11 mouse cellular contexts compared by ENCODE assay signal in the genomic region with DNA sequence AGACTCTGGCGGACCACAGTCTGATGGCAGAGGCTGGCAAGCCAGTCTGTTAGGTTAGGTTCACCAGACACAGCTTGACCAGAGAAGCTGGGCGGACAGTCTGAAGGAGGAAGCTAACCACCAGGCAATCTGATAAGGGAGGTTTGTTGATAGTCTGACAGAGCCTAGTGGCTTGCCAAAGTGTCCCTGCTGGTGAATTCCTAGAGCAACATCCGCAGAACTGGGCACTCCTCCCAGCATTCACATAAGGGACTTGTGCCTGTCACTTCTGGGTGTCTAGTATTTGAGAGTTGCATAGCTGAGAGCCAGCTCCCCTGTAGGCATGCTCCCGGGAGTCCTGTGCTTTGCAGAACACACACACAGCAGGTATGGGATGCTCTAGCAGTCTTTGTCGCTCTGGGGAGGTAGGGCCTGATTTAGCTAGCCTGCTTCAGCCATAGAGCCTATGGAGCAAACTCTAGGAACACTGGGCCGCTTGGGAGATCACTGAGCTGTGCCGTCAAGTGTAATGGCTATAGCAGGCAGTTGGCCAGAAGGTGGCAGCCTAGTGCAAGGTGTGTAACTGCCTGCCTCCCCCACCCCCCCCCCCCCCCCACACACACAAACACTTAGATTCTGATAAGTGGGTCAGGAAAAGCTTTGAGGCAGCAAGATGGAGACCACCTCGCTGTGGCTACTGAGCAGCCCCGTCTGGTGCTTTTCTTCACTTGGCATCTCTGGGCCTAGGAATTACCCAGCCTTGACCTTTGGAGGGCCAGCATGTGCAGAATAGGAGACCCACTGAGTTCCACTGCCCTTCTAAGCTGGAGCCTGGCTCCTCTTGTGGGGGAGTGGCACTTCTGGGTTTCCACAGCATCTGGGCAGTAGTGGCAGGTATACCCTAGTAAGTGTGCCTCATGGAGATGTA. TPM values are rescaled to one million over a fixed set of nuclear protein-coding genes. Genes with fewer than 3 reads are reported as not detected.
A peak's percentile ranks its signal among the peaks of the same experiment; 100 is the strongest.
DNase-seq lines count a peak whose midpoint lies in the region; ATAC-seq and TF ChIP-seq lines count a peak whose summit lies in the region.
"Had no signal": no experiment of that assay in that cellular context is flagged by ENCODE, and none has a peak within 500 bp of the region (broad histone marks: within the 10 kb centered on the region; RNA-seq: fewer than 3 reads in every experiment).

No protein-coding gene starts in this region.

- peak; percentile 69 for TF ChIP-seq CTCF in kidney, adult 2 months (conservative IDR thresholded peaks at IDR 0.05; ENCODE audit: insufficient read depth, insufficient read length, low read depth, low read length)

- H3K4me1 ChIP-seq in kidney, adult 2 months (ENCODE audit: control insufficient read depth, insufficient read depth, low read length): peaks cover 10% of the 10 kb centered on the region; the same call in 1 of the 2 replicates

- intact Hi-C loops in left cerebral cortex, postnatal 14 days (cut with DNase I): no loop called here

- no peaks in the 10 kb centered on the region for H3K27me3 ChIP-seq in kidney, adult 2 months (replicated peaks; ENCODE audit: control insufficient read depth, insufficient read depth, low read length)
- H3K27me3 ChIP-seq: limb, embryonic 15.5 days; stomach, embryonic 15.5 days had no signal

- no peaks in the 10 kb centered on the region for H3K36me3 ChIP-seq in kidney, adult 2 months (ENCODE audit: control insufficient read depth, insufficient read depth, low read length)
- H3K36me3 ChIP-seq: limb, embryonic 15.5 days; stomach, embryonic 15.5 days had no signal

- no peak for ATAC-seq in CD4-positive, CD25-positive, alpha-beta regulatory T cell, adult 4 months

- peak overlapping the region; percentile 15 for H3K27ac ChIP-seq in kidney, adult 2 months (ENCODE audit: insufficient read depth, low read depth, low read length)
- H3K27ac ChIP-seq: limb, embryonic 15.5 days; stomach, embryonic 15.5 days had no signal

- TF ChIP-seq POLR2A in kidney, adult 2 months (IDR thresholded peaks at IDR 0.05; ENCODE audit: low read depth, low read length): no peak

- H3K4me3 ChIP-seq in kidney, adult 2 months (ENCODE audit: insufficient read depth, low read depth, low read length): peak overlapping the region; percentile 5
- H3K4me3 ChIP-seq: erythroblast, embryonic 14.5 days; limb, embryonic 15.5 days; stomach, embryonic 15.5 days had no signal

- peak; percentile 44 for DNase-seq in CD4-positive, CD25-positive, alpha-beta regulatory T cell, adult 2 months (ENCODE audit: low read depth, low spot score)
- DNase-seq in left cerebral cortex, postnatal 14 days (ENCODE audit: low spot score in 2 of 2): peak; percentile 60 to 66
- DNase-seq in left cerebral cortex, adult 8-10 months (ENCODE audit: low spot score in 2 of 2): no peak
- peak; percentile 71 to 86 for DNase-seq in cerebellum, postnatal 14 days
- peak; percentile 85 for DNase-seq in kidney, adult 2 months
- DNase-seq in lung, postnatal 10 days: peak; percentile 86
- peak; percentile 78 for DNase-seq in testis, postnatal 10 days (ENCODE audit: low spot score)

- WGBS in kidney, adult 2 months: 37% methylated on average over 9 of the region's 9 CpGs

RNA-seq across cellular contexts. Expression of gene Prr5, which starts 2.2 kb away (rescaled TPM):
- polyA plus RNA-seq in CD4-positive, CD25-positive, alpha-beta regulatory T cell, adult 4 months (2017; shearing (Covaris generic)): under 1 TPM in 1 of 2 experiments, not detected in 1; 0.56 TPM
- 10 to 100 TPM; 11.9 to 13.7 TPM for total RNA-seq in left cerebral cortex, postnatal 14 days (2021)
- total RNA-seq in left cerebral cortex, adult 8-10 months (2022): 10 to 100 TPM in 2 of 4 experiments, 1 to 10 TPM in 2; 9.1 to 13.9 (median 10.2) TPM
- polyA plus RNA-seq in kidney, adult 2 months (2012; rRNA removed): 63.6 and 68.4 TPM in 2 replicates

RNA-seq across cellular contexts. Expression of gene Arhgap8, which starts 48.2 kb away (rescaled TPM):
- polyA plus RNA-seq in CD4-positive, CD25-positive, alpha-beta regulatory T cell, adult 4 months (2017; shearing (Covaris generic)): not detected
- under 1 TPM in 1 of 2 experiments, not detected in 1; 0.40 TPM for total RNA-seq in left cerebral cortex, postnatal 14 days (2021)
- total RNA-seq in left cerebral cortex, adult 8-10 months (2022): under 1 TPM in 2 of 4 experiments, not detected in 2; 0.26 to 0.28 TPM
- 4.7 and 5.3 TPM in 2 replicates for polyA plus RNA-seq in kidney, adult 2 months (2012; rRNA removed)
- polyA plus RNA-seq: erythroblast, embryonic 14.5 days had no signal

Comparison
In these comparisons a context has a peak if more than half of its experiments do, and no peak if none do; other contexts are left out.
1. DNase-seq: peak in CD4-positive, CD25-positive, alpha-beta regulatory T cell, adult 2 months (single experiment), left cerebral cortex, postnatal 14 days (2 of 2), cerebellum, postnatal 14 days (2 of 2), kidney, adult 2 months (single experiment), lung, postnatal 10 days (single experiment) and testis, postnatal 10 days (single experiment); none in left cerebral cortex, adult 8-10 months (0 of 2).